Mouse (Mus musculus): Measurements from ENCODE around the gene Dis3l2. TPM values are rescaled to one million over a fixed set of nuclear protein-coding genes. Genes with fewer than 3 reads are reported as not detected.

Dis3l2 gene
- polyA plus RNA-seq, 1 experiment, result 19.8 TPM

DNA sequence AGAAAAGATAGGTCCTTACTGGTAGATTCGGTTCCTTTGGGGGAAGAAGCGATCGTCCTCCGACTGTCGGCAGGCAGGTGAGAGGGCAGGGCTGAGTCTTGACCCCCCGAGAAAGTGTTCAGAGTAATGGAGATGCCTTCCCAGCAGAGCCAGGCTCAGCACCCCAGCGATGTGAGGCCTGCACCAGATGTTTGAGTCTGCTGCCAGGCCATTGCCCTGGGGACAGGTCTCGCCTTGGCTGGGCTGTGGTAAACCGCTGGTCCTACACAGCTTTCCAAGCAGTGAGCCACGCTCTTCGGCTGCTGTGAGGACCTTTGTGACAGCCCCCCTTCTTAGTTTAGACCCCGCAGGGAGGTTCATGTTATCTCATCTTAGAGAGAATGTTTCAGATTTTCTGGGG, 28.5 kb upstream of the Dis3l2 start:
- TF ChIP-seq CTCF (IDR thresholded peaks at IDR 0.05; ENCODE audit: borderline replicate concordance, control insufficient read depth, extremely low read depth, insufficient read depth, low read length, poor library complexity) (no peak), POLR2A (IDR thresholded peaks at IDR 0.05; ENCODE audit: control insufficient read depth, extremely low read depth, insufficient read depth, low read length, poor library complexity) (no peak)
- Histone ChIP-seq H3K36me3 (ENCODE audit: control insufficient read depth, insufficient read depth, low read length) (no peaks in the 10 kb centered on the region), H3K4me3 (ENCODE audit: control insufficient read depth, insufficient read depth, low read length) (no peak overlapping the region), H3K27ac (ENCODE audit: control insufficient read depth, insufficient read depth, low read length) (no peak overlapping the region), H3K4me1 (replicated peaks; ENCODE audit: control insufficient read depth, insufficient read depth, low read length) (peaks cover 6% of the 10 kb centered on the region; the same call in 1 of the 2 replicates), H3K27me3 (ENCODE audit: control insufficient read depth, insufficient read depth, low read length) (peaks cover 4% of the 10 kb centered on the region; the same call in 1 of the 2 replicates)
- WGBS, result 88% methylated on average over 12 of the region's 12 CpGs
- no peak for DNase-seq

DNA sequence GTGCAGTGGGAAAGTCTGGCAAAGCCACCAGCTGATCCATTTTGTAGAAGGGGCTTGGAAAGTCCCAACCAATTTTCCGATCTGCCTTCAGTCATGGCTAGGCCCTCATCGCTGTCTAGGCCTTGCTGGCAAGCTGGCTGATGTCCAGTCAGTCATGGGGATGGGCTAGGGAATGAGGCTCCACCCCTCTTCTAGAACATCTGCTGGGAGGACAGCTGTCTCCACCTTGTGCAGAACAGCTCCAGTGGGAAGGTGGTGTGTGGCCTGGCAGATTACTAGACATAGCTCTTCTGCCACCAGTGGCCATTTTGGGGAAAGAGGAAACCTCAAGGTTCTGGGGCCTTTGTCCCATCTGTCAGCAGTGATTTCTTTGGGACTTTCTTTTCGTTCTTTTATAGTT, 26.0 kb upstream of the Dis3l2 start:
- Histone ChIP-seq H3K27me3 (ENCODE audit: control insufficient read depth, insufficient read depth, low read length) (no peaks in the 10 kb centered on the region), H3K4me3 (ENCODE audit: control insufficient read depth, insufficient read depth, low read length) (no peak overlapping the region), H3K36me3 (ENCODE audit: control insufficient read depth, insufficient read depth, low read length) (no peaks in the 10 kb centered on the region), H3K4me1 (replicated peaks; ENCODE audit: control insufficient read depth, insufficient read depth, low read length) (no peaks in the 10 kb centered on the region), H3K27ac (ENCODE audit: control insufficient read depth, insufficient read depth, low read length) (no peak overlapping the region)
- no peak for DNase-seq
- WGBS, result 91% methylated on average over 3 of the region's 3 CpGs
- no peak for TF ChIP-seq POLR2A (IDR thresholded peaks at IDR 0.05; ENCODE audit: control insufficient read depth, extremely low read depth, insufficient read depth, low read length, poor library complexity)
- TF ChIP-seq CTCF (IDR thresholded peaks at IDR 0.05; ENCODE audit: borderline replicate concordance, control insufficient read depth, extremely low read depth, insufficient read depth, low read length, poor library complexity), result no peak

DNA sequence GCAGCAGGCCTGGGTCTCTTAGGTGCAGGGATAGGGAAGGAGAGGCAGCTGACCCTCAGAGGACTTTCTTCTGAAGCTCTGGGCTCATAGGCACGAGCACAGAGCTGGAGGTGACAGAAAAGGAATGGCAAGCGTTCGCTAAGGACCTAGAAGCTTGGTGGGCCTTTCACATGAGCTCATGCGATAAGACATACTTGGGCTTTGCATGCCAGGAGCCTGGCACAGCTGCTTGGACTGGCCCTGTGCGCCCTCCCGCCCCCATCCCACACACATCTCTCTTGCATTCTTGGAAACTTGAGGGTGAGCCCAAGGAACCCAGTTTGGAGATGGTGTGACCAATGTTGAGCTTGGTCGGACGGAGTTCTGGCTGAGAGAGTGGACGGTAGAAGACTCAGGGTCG, 24.9 kb upstream of the Dis3l2 start:
- no peaks in the 10 kb centered on the region for H3K27me3 ChIP-seq (ENCODE audit: control insufficient read depth, insufficient read depth, low read length)
- TF ChIP-seq POLR2A (IDR thresholded peaks at IDR 0.05; ENCODE audit: control insufficient read depth, extremely low read depth, insufficient read depth, low read length, poor library complexity), result no peak
- no peak for TF ChIP-seq CTCF (IDR thresholded peaks at IDR 0.05; ENCODE audit: borderline replicate concordance, control insufficient read depth, extremely low read depth, insufficient read depth, low read length, poor library complexity)
- no peak overlapping the region for H3K27ac ChIP-seq (ENCODE audit: control insufficient read depth, insufficient read depth, low read length)
- DNase-seq, result no peak
- H3K36me3 ChIP-seq (ENCODE audit: control insufficient read depth, insufficient read depth, low read length), result no peaks in the 10 kb centered on the region
- WGBS, result 89% methylated on average over 10 of the region's 10 CpGs
- no peak overlapping the region for H3K4me3 ChIP-seq (ENCODE audit: control insufficient read depth, insufficient read depth, low read length)
- H3K4me1 ChIP-seq (replicated peaks; ENCODE audit: control insufficient read depth, insufficient read depth, low read length), result no peaks in the 10 kb centered on the region

DNA sequence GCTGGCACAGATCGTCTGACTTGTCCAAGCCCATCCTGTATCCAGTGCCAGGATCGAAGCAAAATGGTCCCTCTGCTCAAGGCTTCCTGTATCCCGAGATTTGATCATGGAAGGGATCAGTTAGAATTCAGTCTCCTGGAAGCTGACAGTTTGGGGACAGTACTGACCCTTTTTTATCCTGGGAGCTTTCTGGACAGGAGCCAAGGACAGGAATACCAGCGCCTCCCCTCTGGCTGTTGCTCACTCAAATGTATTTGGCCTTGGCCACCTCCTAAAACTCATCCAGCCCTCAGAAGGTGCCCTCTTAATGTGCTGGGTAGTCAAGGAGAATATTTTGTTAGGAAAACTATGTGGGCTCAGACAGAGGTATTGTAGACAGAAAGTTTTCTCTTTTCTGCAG, 16.4 kb upstream of the Dis3l2 start:
- DNase-seq, result no peak
- Histone ChIP-seq H3K27ac (ENCODE audit: control insufficient read depth, insufficient read depth, low read length) (no peak overlapping the region), H3K27me3 (ENCODE audit: control insufficient read depth, insufficient read depth, low read length) (no peaks in the 10 kb centered on the region), H3K36me3 (ENCODE audit: control insufficient read depth, insufficient read depth, low read length) (no peaks in the 10 kb centered on the region), H3K4me1 (replicated peaks; ENCODE audit: control insufficient read depth, insufficient read depth, low read length) (no peaks in the 10 kb centered on the region), H3K4me3 (ENCODE audit: control insufficient read depth, insufficient read depth, low read length) (no peak overlapping the region)
- TF ChIP-seq CTCF (IDR thresholded peaks at IDR 0.05; ENCODE audit: borderline replicate concordance, control insufficient read depth, extremely low read depth, insufficient read depth, low read length, poor library complexity) (no peak), POLR2A (IDR thresholded peaks at IDR 0.05; ENCODE audit: control insufficient read depth, extremely low read depth, insufficient read depth, low read length, poor library complexity) (no peak)
- 91% methylated on average over 4 of the region's 4 CpGs for WGBS

DNA sequence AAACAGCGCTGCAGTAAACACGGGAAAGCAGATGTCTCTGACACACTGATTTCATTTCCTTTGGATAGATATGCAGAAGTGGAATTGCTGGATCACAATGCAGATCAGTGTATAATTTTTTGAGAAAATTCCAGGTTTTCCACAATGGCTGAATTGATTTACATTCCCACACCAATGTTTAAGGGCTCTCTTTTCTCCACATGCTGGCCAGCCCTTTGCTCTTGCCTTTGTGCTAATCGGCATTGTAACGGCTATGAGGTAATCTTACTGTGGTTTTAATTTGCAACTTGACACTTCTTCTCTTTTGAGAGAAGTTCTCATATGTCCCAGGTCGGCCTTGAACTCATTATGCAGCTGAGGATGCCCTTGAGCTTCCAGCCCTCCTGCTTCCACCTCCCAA, 12.6 kb upstream of the Dis3l2 start:
- Histone ChIP-seq H3K36me3 (ENCODE audit: control insufficient read depth, insufficient read depth, low read length) (no peaks in the 10 kb centered on the region), H3K4me3 (ENCODE audit: control insufficient read depth, insufficient read depth, low read length) (no peak overlapping the region), H3K27me3 (ENCODE audit: control insufficient read depth, insufficient read depth, low read length) (no peaks in the 10 kb centered on the region), H3K4me1 (replicated peaks; ENCODE audit: control insufficient read depth, insufficient read depth, low read length) (no peaks in the 10 kb centered on the region), H3K27ac (ENCODE audit: control insufficient read depth, insufficient read depth, low read length) (no peak overlapping the region)
- DNase-seq, result no peak
- TF ChIP-seq CTCF (IDR thresholded peaks at IDR 0.05; ENCODE audit: borderline replicate concordance, control insufficient read depth, extremely low read depth, insufficient read depth, low read length, poor library complexity) (no peak), POLR2A (IDR thresholded peaks at IDR 0.05; ENCODE audit: control insufficient read depth, extremely low read depth, insufficient read depth, low read length, poor library complexity) (no peak)
- 85% methylated on average over 5 of the region's 5 CpGs for WGBS

DNA sequence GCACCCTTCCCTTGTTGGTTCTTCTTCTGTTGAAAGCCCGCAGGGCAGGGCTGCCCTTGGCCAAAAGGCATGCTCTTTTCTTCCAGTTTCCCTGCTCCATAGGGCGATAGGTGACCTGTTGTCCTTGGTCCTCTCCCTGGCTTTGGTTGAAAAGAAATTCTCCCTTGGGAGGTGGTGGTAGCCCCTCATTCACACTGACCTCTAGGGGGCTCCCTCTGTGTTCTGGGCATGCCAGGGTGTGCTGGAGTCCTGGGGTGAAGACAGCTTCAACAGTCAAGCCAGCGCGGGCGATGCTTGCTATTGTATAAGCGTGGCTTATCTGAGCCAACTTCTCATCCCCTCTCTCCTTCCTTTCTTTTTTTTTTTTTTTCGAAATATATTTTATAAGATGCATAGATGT, 6.7 kb upstream of the Dis3l2 start:
- Histone ChIP-seq H3K4me1 (replicated peaks; ENCODE audit: control insufficient read depth, insufficient read depth, low read length) (no peaks in the 10 kb centered on the region), H3K27ac (ENCODE audit: control insufficient read depth, insufficient read depth, low read length) (no peak overlapping the region), H3K36me3 (ENCODE audit: control insufficient read depth, insufficient read depth, low read length) (no peaks in the 10 kb centered on the region), H3K27me3 (ENCODE audit: control insufficient read depth, insufficient read depth, low read length) (no peaks in the 10 kb centered on the region), H3K4me3 (ENCODE audit: control insufficient read depth, insufficient read depth, low read length) (no peak overlapping the region)
- TF ChIP-seq CTCF (IDR thresholded peaks at IDR 0.05; ENCODE audit: borderline replicate concordance, control insufficient read depth, extremely low read depth, insufficient read depth, low read length, poor library complexity) (peak; percentile 47; the same call in 1 of the 2 replicates), POLR2A (IDR thresholded peaks at IDR 0.05; ENCODE audit: control insufficient read depth, extremely low read depth, insufficient read depth, low read length, poor library complexity) (no peak)
- peak; percentile 31 for DNase-seq
- 64% methylated on average over 7 of the region's 7 CpGs for WGBS

DNA sequence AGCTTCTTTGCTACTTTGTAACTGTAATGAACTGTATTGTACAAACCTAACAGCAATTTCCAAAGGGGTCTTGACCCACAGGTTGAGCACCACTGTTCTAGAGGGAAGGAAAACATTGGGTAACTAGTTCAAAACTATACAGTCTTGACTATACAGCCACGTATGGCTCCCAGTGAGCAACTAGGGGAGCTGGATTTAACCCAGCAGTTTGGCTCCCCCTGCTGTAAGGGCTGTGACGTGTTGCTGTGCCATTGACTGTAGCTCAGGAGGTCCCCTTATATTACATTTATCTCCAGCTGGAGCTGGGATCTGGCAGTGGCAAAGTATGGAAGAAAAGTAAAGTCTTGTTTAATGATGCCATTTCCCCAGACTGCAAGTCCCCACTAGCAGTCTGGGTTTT, 4.9 kb upstream of the Dis3l2 start:
- Histone ChIP-seq H3K36me3 (ENCODE audit: control insufficient read depth, insufficient read depth, low read length) (no peaks in the 10 kb centered on the region), H3K4me1 (replicated peaks; ENCODE audit: control insufficient read depth, insufficient read depth, low read length) (peaks cover 4% of the 10 kb centered on the region), H3K4me3 (ENCODE audit: control insufficient read depth, insufficient read depth, low read length) (no peak overlapping the region), H3K27ac (ENCODE audit: control insufficient read depth, insufficient read depth, low read length) (no peak overlapping the region), H3K27me3 (ENCODE audit: control insufficient read depth, insufficient read depth, low read length) (no peaks in the 10 kb centered on the region)
- DNase-seq, result peak; percentile 29
- WGBS, result 40% methylated on average over 2 of the region's 2 CpGs
- TF ChIP-seq POLR2A (IDR thresholded peaks at IDR 0.05; ENCODE audit: control insufficient read depth, extremely low read depth, insufficient read depth, low read length, poor library complexity), result no peak
- TF ChIP-seq CTCF (IDR thresholded peaks at IDR 0.05; ENCODE audit: borderline replicate concordance, control insufficient read depth, extremely low read depth, insufficient read depth, low read length, poor library complexity), result no peak

All from thymus, adult 2 months (tissue).